Mouse (Mus musculus) lung, postnatal 4 days (tissue): ENCODE measurements around the gene 1110032A03Rik.

Experiments
- DNase-seq, 2 experiments: peaks; one replicate each; pipeline ENCODE4 v3.0.0; 2021

1110032A03Rik gene

DNA sequence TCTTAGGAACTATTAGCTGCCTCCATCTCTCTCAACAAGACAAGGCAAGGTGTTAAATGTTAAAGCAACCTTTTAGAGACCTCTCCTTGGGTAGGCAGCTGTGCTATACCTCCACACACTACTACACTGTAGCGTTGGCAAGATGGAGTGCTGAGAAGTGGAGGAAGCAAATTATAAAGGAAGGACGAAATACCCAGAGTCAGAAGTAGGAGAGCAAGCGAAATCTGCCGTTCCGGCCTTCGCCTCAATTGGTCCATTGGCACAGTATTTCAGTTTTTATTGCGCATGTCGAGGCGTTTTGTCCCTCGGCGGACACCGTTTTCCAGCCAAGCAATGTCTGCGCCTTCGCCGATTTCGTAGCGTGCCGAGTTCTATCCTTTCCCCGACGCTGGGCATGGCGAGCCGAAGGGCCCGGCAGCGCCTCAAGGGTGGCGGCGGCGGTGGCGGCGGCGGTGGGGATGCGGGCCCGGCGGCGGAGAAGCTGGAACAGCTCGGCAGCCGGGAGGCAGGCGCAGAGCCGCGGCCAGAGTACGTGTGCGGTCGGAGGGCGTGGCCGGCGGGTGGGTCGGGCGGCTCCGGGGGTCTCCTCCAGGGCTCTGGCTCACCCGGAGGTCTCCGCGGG lies at the start of gene 1110032A03Rik, which contains the start of gene Alg9:
Gene 1110032A03Rik (minus strand): TSS at position 530 of the 622 bp plus-strand sequence.
Gene Alg9 (plus strand): TSS at position 29 of the 622 bp plus-strand sequence.
- peak; percentile 91 to 93 for DNase-seq

GRCm38 (mm10) chr9:50823779-50824453 lies 48.6 kb upstream of the 1110032A03Rik start:
- no peak for DNase-seq

- no peak for DNase-seq
Observed at GRCm38 (mm10) chr9:50822216-50822615, 46.9 kb upstream of the 1110032A03Rik start.

- DNase-seq = no peak
Observed at GRCm38 (mm10) chr9:50821651-50822050, 46.3 kb upstream of the 1110032A03Rik start.

GRCm38 (mm10) chr9:50819716-50820115 lies 44.4 kb upstream of the 1110032A03Rik start:
- DNase-seq = no peak

GRCm38 (mm10) chr9:50818050-50818449 lies 42.7 kb upstream of the 1110032A03Rik start:
- peak in 1 of 2 experiments; percentile 16 for DNase-seq

DNA sequence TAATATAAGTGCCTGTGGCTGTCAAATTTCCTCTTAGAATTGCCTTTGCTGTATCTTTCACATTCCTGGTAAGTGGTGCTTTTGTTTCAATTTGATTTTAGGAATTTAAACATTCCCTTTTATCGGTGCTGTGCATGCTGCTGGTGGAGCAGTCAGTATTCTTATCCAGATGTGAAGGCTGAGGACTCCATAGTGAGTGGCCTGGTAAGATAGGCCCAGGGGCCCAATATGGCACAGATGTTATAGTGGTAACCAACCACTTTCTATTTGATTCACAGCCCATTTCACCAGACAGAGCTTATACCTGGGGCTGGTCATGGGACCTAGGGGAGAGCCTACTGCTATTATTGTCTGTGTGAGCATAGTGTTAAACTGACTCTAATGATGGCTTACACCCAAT lies 41.2 kb upstream of the 1110032A03Rik start:
- DNase-seq = no peak

- DNase-seq = no peak
Observed at GRCm38 (mm10) chr9:50815666-50816065, 40.3 kb upstream of the 1110032A03Rik start.

GRCm38 (mm10) chr9:50813796-50814195 lies 38.5 kb upstream of the 1110032A03Rik start:
- DNase-seq = peak in 1 of 2 experiments; percentile 2

- no peak for DNase-seq
Observed at GRCm38 (mm10) chr9:50811746-50812145, 36.4 kb upstream of the 1110032A03Rik start.

DNA sequence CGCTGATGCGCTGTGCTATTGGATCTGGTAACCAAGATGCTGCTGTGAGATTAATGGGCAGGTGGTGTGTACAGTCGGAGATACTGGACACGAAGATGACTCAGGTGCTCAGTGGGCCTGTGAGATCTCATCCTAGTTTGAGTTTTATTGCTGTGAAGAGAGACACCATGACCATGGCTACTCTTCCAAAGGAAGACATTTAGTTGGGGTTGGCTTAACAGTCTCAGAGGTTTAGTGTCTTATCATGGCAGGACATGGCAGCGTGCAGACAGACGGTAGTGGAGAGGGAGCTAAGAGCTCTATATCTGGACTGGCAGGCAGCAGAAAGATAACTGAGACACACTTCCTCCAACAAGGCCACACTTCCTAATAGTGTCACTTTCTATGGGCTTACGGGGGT lies 35.9 kb upstream of the 1110032A03Rik start:
- no peak for DNase-seq

DNA sequence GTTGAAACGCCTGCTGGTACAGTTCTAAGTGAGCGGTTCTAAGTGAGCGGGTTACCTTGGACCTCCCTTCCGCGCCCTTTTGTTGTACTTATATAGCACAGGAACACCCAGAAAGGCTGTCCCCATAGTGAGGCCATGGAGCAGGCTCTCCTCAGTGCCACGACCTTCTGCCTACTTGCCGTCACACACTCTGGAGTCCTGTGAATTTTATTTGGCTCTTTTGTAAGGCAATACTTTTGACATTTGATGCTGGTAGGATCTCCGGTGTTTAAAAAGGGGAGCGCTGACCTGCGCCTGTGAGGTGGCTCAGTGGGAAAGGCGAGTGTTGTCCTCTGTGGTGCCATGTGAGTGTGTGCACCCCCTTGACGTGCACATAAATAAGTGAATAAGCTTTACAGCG lies 33.8 kb upstream of the 1110032A03Rik start:
- DNase-seq = no peak

DNA sequence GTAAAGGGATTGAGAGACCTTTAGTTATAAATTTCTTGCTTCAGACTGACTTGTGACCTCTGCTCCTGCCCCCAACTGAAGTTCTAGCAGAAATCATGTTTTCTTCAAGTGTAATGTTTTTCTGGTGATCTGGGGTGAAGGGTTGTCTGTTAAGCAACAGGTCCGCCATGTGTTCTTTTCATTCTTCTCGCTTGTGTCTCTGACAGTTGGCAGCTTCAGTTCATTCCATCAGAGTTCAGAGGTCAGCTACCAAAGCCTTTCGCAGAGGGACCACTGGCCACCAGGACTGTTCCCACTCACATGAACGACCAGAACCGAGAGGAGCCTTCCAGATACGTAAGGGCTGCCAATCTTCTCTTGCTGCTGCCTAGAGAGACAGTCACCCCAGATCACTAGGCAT lies 33.2 kb upstream of the 1110032A03Rik start:
- peak; percentile 16 to 58 for DNase-seq

- DNase-seq = no peak
Observed at GRCm38 (mm10) chr9:50803055-50803671, 27.8 kb upstream of the 1110032A03Rik start.

DNA sequence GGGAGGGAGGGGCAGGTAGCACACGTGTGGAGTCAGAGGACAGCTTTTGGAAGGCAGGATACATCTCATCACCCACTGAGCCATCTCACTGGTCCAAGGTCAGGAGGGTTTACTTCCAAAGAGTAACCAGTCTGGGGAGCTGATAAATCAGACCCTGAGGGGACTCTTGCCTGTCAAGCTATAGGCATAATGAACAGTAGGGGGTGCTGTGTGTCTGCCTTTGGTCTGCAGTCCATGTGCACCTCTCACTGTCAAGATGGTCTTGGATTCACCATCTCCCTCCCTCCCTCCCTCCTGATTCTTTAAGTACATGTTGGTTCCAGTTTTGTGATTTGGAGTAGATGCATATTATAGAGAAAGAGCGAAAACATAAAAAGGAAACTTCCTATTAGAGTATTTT lies 25.7 kb upstream of the 1110032A03Rik start:
- DNase-seq = peak in 1 of 2 experiments; percentile 66

DNA sequence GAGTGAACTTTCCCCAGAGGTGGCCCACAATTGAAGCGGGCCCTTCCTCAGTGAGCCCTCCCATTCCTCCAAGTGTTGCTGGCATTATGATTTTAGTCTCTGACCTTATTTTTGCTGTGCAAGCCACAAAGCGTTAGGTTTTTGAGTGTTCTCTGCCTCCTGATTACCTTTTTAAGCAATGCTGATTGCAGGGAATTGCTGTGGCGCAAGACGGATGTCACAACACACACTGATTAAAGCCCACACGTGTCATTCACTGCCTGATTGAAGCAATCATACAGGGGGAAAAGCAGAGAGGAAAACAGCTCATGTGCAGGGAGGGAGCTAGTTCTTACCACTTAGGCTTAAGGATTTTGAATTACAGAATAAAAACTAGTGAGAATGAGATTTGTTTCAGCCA lies 23.0 kb upstream of the 1110032A03Rik start:
- DNase-seq = peak; percentile 58 to 61

DNA sequence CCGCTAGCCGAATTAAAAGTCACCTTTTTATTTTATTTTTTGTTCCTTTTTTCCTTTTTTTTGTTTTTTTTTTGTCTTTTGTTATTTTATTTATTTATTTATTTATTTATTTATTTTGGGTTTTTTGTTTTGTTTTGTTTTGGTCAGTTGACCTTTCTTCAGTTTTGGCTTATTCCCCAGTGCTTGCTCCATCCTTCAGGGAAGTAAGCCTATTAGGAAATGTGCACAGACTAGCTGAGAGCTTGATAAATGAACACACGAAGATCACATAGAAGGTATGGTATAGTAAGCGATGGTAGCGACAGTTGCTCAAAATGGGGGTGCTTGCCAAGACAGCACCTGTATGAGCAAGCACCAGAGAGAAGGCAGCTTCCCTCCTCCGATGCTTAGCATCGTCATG lies 22.3 kb upstream of the 1110032A03Rik start:
- DNase-seq = no peak

DNA sequence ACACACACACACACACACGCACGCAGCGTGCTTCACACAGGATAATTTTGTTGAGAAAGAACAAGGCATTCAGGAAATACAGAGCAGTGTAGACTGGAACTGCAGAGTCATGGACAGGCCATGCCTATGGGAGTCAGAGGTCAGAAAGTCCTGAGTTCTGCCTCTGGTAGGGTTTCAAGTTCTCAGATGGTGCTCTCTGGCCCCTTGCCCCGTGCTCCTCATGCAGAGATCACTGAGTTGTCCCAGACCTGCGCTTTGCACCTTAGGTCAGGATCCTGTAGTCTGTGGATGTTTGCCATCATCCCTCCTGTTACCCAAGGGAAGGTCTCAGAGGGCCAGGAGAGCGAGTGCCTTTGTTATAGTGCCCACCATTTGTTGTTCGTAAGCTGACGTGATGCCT lies 21.5 kb upstream of the 1110032A03Rik start:
- no peak for DNase-seq

DNA sequence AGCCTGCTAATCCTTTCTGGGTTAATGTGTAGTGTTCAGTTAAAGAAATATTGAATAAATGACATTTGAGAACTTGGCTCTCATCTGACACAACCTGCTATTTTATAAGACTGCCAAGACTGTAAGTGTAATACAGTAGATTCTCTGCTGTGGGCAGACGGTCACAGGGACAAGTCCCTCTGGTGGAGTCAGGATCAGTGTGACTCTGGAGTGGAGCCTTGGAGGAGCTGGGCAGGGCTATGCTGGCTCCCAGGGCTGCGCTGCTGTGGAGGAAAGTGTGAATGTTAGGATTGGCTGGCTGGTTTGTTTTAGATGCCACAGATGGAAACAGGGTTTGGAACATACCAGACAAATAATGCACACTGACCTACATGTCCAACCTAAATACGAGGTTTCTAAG lies 19.9 kb upstream of the 1110032A03Rik start:
- no peak for DNase-seq

DNA sequence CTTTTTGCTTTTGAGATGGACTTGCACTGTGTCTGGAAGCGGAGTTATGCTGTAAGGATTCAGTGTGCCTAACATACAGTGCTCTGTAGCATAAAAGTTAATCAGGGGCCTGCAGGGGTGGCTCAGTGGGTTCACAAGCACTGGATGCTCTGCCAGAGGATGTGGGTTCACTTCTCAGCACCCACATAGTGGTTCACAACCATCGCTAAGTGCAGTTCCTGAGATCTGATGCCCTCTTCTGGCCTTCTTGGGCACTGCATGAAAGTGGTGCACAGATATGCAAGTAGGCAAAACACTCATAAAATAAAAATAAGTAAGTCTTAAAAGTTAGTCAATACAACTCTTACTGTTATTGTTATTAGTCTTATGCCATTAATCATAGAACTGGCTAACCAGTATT lies 6.8 kb upstream of the 1110032A03Rik start:
- DNase-seq = peak in 1 of 2 experiments; percentile 40

DNA sequence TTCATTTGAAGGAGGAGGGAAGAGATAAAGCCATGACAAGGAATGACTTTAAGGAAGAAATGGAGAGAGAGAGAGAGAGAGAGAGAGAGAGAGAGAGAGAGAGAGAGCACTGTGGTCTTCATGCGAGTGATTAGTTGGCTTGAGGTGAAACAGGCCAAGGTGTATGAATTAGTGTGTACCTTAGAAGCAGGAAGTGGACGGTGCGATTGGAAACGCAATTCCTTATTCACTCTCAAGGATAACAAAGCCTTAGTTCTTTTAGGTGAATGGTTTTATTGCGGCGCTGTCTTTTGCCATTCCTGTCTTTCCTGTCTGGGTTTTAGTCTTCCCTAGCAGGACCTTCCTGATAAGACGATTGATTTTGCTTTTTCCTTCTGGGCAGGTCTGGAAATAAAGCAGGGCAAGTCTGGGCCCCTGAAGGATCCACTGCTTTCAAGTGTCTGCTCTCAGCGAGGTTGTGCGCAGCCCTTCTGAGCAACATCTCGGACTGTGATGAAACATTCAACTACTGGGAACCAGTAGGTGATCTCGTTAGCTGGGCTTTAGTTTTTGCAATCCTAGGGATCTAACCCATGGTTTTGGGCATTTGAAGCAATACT lies 941 bp upstream of the 1110032A03Rik start:
- no peak for DNase-seq

- DNase-seq = peak in 1 of 2 experiments; percentile 18
Observed at GRCm38 (mm10) chr9:50775662-50776126, 374 bp upstream of the 1110032A03Rik start.

DNA sequence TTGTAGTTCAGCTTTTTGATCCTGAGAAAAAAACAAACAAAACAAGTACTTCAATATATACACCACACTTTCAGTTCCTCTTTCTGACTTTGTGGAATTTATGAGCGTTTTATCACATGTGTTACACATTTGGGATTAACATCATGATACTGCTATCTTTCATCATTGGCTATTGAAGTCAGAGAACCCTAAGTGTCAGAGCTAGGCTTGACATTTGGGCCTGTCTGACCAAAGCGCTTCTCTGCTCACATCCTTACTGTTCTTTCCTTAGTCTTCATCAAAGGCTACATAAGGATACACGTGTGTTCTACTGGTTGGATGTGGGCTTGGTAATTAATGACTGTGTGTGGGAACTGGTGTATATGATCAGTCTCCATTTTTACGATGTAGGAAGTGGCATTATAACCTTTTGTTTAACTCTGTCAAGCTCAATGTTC lies 1.3 kb downstream of the 1110032A03Rik start:
- DNase-seq = no peak
